Mouse (Mus musculus): ENCODE results near the gene Nsun2.
A peak's percentile ranks its signal among the peaks of the same experiment; 100 is the strongest.

The Nsun2 gene

DNA sequence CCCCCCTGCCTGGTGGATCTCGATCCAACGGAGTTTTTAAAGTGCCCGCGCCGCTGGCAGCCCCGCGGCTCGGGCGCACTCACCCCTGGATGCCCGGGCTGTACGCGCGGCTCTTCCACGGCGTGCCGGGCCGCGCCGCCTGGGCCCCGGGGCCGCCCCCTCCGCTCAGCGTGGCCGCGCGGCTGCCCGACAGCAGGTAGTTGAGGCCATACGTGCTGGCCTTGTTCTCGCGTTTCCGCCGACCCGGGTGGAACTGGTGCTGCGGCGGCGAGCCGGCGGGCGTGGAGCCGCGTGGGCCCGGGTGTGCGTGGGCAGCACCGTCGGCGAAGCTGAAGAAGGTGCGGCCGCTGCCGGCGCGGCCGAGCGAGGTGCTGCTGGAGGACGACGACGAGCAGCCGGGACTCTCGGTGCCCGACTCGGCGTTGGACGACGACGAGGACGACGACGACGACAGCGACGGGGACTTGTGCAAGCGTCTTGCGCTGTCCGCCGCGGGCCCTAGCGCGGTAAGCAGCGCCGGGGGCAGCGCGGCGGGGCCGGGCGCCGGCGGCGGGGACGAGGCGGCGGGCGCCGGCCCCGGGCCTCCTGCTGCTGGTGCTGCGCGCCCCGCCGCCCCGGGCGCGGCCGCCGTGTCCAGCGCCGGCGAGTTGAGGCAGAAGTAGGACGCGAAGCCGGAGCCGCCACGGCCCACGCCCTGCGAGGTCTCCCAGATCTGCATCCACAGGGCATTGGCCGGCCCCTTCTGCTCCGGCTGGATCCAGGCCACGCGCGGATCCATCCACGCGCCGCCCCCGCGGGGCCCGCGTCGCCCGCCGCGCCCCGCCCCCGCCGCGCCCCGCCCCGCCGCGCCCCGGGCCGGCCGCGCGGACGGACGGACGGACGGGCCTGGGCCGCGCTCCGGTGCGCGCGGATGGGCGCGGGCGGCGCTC lies at the start of gene Nsun2:
Gene Nsun2, plus strand, starts transcription at position 342 of the 929 bp plus-strand sequence.
- peak in 1 of 2 experiments; percentile 57 for DNase-seq (ENCODE audit: low spot score in 2 of 2)

DNA sequence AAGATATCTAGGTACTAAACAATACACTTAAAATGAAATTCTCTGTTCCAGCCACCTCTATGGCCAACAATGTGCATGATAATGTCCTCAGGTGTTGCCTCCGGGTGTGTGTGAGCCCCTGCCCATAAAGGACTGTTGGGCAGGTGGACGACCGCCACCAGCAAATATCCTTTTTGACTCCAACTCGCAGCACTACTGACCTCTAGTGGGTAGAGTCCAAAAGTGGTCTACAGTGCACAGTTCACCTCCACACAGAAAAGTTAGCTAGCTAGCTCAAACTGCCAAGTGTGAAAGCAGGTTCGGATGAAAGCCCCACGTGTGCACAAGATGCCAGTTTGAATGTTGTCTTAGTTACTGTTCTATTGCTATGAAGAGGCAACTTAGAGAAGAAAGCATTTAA lies 48.2 kb upstream of the Nsun2 start:
- peak in 1 of 2 experiments; percentile 25 for DNase-seq (ENCODE audit: low spot score in 2 of 2)

DNA sequence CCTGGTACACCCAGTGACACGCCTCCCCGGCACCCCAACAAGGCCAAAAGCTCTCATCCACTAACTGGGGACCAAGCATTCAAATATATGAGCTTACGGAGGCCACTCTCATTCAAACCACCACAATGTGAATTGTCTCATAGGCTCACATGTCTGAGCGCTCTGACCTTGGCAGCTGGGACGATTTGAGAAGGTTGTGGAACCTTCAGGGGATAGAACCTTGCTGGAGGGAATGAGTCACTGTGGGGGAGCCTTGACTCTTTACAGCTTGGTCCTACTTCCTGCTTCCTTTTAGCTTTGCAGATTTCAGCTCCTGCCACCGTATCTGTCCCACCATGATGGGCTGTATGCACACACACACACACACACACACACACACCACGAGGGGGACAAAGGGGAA lies 47.7 kb upstream of the Nsun2 start:
- no peak for DNase-seq (ENCODE audit: low spot score in 2 of 2)

DNA sequence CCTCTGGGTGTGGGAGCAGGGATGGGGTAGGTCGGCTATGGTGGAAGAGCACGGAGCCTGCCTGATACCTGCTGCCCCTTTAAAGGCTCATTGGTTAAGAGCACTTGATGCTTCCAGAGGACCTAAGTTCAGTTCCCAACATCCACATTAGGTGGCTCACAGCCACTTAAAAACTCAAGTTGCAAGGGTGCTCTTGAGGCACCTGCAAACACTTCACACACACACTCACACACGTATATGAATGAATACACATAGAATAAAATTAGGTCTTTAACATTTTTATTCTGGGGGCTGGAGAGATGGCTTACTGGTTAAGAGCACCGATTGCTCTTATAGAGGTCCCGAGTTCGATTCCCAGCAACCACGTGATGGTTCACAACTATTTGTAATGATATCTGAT lies 46.4 kb upstream of the Nsun2 start:
- DNase-seq (ENCODE audit: low spot score in 2 of 2) = no peak

DNA sequence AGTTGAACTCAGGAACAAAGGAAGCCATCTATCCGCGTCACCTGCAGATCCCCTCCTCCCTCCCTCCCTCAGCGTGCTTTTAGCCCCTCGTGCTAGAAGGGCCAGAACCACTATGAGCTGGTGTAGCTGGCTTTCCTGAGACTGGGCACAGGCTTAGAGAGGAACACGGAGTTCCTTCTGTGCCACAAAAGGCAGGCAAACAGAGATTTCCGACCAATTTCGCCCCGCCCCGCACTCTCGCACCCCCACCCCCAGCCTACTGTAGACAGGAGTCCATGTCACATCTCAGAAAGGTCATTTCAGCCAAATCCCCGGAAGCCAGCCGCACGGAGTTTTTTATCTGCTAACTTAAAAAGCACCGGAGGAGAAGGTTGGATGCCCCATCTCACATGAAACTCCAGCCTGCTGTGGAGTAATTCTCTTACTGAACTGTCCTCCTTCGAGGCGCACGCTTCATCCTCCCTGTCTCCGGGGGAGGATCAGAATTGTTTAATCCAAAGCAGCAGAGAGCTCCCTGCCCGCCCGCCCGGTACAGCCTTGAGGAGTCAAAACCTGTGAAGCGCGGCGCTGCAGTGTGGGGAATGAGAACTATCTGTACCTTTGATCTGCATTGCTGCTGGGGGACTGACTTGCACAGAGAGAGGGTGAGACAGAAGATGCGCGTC lies 45.8 kb upstream of the Nsun2 start:
- no peak for DNase-seq (ENCODE audit: low spot score in 2 of 2)

DNA sequence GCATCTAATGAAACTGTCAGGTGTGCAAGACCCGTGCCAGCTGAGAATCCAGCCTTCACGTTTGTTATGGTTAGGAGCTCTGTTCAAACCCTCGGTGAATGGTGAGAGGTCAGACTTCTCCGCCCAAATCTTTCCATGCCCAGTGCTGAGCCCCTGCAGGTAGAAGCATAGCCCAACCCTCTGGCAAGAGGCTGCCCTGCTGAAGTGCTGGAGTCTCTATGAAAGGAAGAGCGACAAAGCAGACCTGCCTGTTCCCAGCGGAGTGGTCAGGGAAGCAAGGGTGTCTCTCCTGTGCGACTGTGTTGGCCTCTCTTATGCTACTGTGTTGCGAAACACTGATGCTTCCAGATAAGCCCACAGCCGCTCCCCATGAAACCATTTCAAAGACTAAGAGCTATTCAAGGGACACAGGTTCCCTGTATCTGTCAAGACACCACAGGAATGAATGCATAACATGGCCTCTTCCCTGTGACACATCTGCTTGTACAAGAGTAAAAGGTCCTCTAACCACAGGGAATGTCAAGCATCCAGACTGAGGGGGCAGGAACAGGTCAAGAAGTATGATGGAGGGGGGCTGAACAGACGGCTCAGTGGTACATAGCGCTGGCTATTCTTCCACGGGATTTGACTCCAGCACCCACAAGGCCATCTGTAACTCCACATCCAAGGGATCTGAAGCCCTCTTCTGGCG lies 44.8 kb upstream of the Nsun2 start:
- DNase-seq (ENCODE audit: low spot score in 2 of 2) = no peak

DNA sequence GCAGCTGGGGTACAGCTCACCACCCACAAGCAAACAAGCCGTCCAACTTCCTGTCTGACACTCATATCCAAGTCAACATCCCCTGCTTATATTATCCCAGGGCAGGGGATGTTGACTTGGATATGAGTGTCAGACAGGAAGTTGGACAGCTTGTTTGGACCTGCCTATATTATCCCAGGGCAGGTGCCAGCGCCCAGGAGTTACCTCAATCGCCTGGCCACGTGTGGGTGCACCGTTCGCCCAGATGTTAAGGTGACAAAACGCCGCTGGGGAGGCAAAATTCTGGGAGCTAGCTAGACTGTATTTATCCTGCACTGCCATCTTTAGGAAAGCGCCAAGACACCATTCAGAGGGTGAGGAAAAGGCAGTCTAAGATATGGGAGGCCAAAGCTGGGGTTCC lies 43.8 kb upstream of the Nsun2 start:
- no peak for DNase-seq (ENCODE audit: low spot score in 2 of 2)

DNA sequence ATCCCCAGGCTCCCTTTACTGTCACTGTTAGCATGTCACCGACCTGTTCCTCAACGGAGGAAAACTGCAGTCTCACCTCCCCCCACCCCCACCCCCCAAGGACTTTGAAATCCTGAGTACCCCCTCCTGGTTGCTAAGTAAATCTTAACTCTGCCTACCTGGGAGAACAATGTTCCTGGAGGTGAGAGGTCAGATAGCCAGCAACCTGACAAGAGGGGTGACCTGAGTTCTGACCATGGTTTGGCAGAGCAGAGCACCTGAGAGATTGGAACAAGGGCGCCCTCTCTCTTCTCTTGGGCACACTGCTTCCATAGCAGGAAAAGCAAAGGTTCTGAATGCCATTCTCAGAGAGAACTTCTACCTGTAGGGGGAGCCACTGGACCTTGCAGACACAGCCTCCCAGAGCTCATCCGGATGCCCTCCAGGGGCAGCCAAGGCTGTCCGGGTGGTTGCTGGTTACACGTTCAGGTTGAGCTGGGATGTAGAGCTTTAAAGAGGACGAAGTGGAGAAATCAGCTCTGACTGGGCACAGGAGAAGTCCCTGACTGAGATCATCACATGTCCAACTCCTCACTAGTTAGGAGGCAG lies 40.6 kb upstream of the Nsun2 start:
- DNase-seq (ENCODE audit: low spot score in 2 of 2) = peak in 1 of 2 experiments; percentile 38

DNA sequence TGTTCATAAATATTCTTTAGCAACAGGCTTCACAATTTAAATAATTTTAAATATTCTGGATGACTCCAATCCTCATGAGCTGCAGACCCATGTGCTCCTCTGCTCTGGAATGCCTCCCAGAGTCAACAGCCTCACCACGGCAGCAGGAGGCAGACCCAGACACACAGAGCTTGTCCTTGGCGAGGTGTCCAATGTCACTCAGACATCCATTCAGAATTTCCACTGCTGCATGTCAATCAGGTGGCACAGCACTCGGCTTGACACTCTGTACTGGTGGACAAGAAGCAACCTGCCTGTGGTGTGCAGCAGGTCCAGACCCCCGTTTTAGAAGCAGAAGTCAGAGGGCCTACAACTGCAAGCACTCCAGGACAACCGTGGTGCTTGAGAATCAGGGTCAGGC lies 35.3 kb upstream of the Nsun2 start:
- no peak for DNase-seq (ENCODE audit: low spot score in 2 of 2)

DNA sequence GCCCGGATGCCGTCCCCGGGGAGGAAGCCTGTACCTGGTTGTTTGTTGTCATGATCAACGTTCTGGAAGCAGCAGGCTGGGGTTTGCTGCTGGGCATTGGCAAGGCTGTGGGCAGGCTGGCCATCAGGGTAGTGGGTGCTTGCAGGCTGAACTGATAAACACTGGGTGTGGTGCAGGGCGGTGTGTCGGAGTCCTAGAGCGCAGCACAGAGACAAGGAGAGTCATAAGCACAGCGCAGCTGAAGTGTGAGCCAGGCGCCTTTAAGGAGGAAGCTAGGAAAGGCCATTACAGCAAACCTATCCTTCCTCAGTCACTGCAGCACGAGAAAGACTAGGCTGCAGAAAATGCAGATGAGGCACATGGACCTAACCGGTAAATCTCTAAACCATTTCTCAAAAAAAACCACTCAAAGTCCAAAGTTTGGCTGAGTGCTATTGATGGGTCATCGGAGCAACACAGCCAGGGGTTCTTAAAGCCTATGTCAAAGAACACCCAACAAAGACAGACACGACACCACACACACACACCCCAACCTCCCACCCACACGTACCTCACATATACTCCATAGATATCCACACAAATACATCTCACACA lies 31.3 kb upstream of the Nsun2 start:
- no peak for DNase-seq (ENCODE audit: low spot score in 2 of 2)

DNA sequence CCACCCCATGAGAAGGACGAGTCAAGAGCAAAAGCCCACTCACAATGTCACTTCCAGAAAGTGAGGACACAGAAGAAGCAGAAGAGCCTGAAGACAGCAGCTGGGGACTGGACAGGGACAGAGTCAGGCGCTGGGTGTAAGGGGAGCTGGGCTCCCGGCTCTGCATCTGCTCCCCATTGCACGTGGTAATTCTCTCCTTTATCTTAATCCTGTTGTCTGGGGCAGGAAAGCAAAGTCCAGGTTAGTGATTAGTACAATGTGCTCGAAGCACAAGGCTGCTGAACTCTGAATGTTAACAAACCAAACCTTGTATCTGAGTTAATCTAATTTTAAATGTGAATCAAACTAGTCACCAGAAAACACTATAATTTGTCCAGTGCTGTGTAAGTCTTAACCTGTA lies 30.7 kb upstream of the Nsun2 start:
- no peak for DNase-seq (ENCODE audit: low spot score in 2 of 2)

DNA sequence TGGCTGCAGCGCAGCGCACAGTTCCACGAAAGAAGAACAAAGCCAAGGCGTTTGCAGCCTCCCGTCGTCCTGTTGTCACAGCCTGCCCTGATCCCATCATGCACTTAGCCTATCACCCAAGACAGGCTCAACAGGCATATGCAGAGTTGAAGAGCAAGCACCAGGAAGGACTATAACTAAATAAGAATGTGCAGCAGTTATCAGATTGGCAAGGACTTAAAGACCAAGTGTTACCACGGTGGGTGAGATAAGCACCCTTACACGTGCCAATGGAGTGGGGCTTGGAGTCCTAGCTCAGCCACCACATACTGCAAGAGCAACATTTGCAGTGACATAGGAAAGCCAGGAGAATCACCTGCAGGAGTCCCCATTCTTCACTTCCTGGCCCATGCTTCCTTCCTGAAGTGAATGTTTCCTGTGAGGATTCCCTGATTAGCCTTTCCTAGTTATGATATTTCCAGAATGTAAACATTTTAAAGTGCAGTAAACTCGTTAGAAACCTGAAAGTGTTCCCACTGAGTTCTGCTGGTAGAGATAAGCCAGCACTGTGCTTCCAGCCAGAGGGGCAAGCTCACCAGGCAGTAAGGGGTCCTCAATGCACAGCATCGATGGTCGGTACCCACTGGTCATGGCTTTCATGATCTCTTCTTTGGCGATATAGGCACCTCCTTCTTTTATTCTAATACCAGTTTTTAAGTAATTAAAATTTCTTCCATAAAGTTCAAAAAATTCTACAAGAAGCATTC lies 27.0 kb upstream of the Nsun2 start:
- DNase-seq (ENCODE audit: low spot score in 2 of 2) = no peak

DNA sequence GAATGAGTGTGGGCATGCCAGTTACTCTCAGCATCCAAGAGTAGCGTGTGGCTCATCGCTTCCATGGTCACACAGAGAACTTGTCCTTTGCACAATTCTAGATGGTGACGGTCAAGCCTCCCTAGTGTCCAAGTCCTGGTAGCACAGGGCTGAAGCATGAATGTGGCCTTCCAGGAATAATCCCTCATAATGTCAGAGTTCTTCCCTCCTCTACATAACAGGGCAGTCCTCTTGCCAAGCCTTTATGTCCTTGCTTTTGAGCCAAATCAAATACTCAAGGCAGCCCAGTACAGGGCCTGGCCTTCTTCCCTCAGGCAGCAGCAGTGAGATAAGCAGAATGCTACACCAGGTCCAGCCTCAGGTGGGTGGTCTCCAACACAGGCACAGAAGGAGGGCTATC lies 25.9 kb upstream of the Nsun2 start:
- no peak for DNase-seq (ENCODE audit: low spot score in 2 of 2)

DNA sequence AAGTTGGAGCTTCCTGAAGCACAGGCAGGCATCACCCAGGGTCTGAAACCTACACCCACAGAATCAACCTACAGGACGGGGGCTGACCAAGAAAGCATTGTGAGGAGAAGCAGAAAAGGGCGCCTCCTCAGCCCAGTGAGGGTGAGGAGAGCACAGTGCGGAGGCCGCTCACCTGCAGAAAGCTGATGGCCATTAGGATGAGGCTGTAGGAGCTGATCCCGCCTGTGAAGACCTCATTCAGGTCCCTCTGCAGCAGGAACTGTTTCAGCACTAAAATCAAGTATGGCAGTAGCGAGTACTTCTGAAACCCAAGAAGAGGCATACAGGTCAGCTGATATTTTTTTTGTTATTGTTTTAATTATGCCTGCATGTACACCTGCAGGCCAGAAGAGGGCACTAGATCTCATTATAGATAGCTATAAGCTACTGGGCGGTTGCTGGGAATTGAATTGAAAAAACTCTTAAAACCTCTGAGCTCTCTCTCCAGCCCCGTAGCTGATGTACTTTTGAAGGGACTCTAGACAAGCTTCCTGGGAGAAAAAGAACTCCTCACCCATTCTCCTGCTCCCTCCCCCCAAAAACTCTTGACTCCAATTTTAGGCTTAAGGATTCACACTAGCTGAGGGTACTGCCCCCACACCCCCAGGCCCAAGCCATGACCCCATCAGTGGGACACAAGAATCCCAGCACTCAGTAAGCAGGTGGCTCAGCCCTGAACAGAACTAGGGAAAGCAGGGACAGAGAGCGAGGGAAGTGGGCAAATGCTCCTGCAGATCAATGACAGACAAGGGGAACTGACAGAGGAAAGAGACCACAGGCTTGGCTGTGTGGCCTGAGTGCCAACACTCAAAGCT lies 23.9 kb upstream of the Nsun2 start:
- no peak for DNase-seq (ENCODE audit: low spot score in 2 of 2)

DNA sequence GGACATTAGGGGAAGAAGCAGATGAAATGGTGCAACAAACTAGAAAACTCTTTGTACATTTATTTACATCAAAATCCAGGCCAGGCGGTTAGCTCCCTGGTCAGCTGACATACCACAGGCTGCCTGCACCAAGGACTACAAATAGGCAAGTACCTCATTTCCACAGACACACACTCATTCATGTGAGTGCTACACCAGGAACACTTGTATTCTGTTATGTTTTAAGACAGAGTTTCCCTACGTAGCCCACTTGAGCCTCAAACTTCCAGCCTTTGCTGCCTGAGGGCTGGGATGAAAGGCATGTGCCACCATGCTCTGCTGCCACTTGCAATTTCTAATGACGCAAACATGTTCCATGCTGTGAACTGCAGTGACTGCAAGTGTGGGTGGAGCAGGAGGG lies 18.5 kb upstream of the Nsun2 start:
- DNase-seq (ENCODE audit: low spot score in 2 of 2) = no peak

DNA sequence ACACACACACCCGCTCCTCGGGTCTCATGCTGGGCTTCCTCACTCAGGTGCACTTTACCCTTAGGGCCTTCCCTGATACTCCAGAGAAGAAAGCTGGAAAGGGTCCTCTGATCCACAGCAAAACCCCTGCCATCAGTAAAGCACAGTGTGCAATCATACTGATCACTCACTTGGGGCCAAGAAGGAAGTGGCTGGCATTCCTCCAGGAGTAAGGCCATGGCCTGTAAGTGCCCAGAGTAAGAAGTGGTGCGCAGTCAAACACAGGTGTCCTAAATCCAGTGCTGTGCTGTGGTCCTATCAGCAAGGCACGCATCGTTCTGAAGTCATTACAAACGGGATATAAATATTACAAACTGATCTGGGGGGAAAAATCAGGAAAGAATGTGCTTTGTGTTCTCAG lies 16.1 kb upstream of the Nsun2 start:
- DNase-seq (ENCODE audit: low spot score in 2 of 2) = no peak

DNA sequence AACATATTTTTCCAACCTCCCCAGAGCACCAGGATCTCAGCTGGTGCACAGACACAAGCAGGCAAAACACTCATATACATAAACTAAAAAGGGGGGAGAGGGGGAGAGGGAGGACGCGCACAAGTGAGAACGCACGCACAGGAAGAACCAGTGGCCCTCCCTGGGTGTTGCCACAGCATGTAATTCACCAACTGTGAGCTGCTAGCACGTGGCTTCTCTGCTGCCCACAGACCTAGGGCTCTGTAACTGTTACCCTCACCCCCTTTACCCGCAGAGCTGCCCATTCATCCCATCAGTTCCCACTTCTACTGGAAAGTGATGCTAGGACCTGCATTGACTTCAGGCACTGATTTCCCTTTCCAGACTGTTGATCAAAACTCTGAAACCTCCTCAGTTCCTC lies 14.4 kb upstream of the Nsun2 start:
- no peak for DNase-seq (ENCODE audit: low spot score in 2 of 2)

DNA sequence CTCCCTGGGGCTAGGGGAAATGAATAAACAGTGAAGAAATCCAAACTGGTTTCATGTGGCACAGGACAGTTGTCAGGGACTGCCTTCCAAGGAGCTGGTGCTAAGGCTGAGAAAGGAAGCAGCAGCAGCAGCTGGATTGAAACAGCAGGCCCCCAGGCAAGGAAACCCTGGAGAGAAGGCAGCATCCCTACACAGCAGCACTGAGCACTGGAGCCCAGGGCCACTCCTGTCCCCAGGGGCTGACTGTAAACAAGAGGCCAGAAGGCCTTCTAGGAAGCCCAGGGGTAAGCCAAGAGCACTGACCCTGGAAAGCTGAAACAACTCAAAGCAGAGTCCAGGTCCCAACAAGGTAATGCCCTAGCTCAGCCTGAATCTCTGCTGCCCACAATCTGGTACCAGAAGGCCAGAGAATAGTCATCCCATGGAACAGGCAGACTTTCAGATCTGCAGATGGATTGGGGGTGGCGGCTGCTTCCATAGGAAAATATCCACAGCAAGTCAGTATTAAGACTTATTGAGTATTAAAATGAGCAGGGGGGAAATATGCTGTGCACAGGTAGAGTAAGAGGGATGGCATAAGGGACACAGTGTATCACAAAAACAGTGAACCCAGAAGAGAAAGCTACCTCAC lies 11.3 kb upstream of the Nsun2 start:
- no peak for DNase-seq (ENCODE audit: low spot score in 2 of 2)

DNA sequence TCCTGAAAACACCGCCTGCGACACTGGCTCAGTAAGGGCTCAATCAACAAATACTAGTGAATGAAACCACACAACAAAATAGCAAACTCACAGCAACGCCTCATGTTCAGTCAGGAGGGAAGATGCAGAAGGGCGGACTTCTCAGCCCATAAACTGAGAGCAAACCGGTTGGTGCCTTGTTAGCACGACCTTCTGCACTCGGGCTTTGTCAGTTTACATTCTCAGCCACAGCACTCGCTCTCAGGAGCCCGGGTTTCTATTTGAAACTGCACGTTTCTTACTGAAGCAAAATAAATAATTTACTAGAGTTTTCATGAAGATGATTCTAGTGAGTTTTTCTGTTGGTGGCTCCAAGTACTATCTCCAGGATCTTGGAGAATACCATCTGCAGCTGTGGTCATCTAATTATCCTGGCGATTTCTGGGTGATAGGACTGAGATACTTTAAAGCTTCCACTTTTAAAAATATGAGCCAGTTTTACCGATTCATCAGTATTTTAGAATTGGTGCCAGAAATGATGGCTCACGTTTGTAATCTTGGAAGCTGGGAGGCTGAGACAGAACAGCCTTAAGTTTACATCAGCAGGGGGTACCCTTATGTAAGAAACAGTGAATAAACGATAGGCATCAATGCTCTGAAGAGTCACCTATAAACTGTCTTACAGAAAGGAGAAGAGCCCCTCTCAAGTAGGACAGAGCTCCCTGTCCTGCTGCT lies 9.9 kb upstream of the Nsun2 start:
- DNase-seq (ENCODE audit: low spot score in 2 of 2) = no peak

Data from cerebellum, postnatal 4 days (tissue).